8 mouse cellular contexts compared by ENCODE assay signal in the genomic region with DNA sequence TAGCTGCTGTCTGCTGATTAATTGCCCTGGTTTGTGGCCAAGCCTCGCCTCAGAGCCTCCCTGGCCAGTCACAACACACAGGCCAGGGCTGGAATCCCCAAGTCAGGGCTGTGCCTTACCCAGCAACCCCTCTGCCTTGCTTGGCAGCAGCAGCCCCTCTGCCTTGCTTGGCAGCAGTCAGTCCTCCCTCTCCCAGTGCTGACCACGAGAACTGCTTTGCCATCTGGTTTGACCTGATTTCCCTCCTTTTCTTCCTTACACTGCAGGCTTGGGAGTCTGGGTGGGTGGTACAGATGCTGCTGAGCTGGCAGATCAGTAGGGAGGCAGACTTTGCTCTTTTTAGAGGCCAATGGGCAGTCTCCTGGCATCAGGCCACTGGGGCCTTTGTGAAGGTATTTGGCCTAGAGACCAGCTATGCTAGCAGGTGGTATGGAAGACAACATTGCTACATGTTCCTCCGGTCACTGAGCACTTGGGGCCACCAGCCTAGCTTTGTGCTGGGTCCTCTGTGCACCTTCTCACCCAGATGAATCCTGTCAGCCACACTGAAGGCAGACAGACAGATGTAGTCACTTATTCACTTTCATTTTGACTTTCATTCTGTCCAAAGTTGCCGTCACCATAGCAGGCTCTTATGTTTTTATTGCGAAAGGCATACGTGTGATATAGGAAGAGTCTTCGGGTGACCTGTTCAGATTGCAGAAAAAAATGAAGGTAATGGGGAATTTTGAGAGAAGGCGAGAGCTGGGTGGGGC.
DNase-seq lines count a peak whose midpoint lies in the region; ATAC-seq and TF ChIP-seq lines count a peak whose summit lies in the region.

No protein-coding gene starts in this region.

- peak; percentile 62 for DNase-seq in gastrocnemius, adult 2 months
- no peak for DNase-seq in gastrocnemius, adult 18-20 months (ENCODE audit: low spot score)
- peak; percentile 55 for DNase-seq in A20 (ENCODE audit: low read depth, low spot score)
- peak; percentile 85 for DNase-seq in cerebellum, adult 9-10 months
- peak; percentile 60 for DNase-seq in heart, postnatal 4 days
- DNase-seq in left cerebral cortex, adult 2 months (ENCODE audit: extremely low spot score in 1 of 2, low spot score in 2 of 2), result peak; percentile 44 to 50
- no peak for DNase-seq in embryo, embryonic 10 days (ENCODE audit: low spot score)

- H3K4me3 ChIP-seq in gastrocnemius, adult 2 months, result peak overlapping the region; percentile 9
- H3K4me3 ChIP-seq in left cerebral cortex, adult 2 months, result no peak overlapping the region
- H3K4me3 ChIP-seq in midbrain, embryonic 16.5 days (ENCODE audit: low read depth, low read length), result no peak overlapping the region

- intact Hi-C loops in gastrocnemius, adult 2 months (cut with DNase I), result no loop called here
- intact Hi-C loops in left cerebral cortex, adult 2 months (cut with DNase I), result no loop called here

- no peaks in the 10 kb centered on the region for H3K4me1 ChIP-seq in midbrain, embryonic 16.5 days (ENCODE audit: control insufficient read depth, insufficient read depth, low read length)

- H3K36me3 ChIP-seq in midbrain, embryonic 16.5 days (ENCODE audit: control insufficient read depth, insufficient read depth, low read length), result no peaks in the 10 kb centered on the region

- no peak for TF ChIP-seq CTCF in gastrocnemius, adult 2 months (IDR thresholded peaks at IDR 0.05)
- no peak for TF ChIP-seq CTCF in left cerebral cortex, adult 2 months (IDR thresholded peaks at IDR 0.05)

- peak overlapping the region; percentile 82 for H3K27ac ChIP-seq in gastrocnemius, adult 2 months
- H3K27ac ChIP-seq in left cerebral cortex, adult 2 months, result peak overlapping the region; percentile 58
- H3K27ac ChIP-seq in midbrain, embryonic 16.5 days (ENCODE audit: low read length), result no peak overlapping the region

- peak; percentile 74; the same call in 1 of the 2 replicates for ATAC-seq in midbrain, embryonic 16.5 days

- no peak overlapping the region for H3K9ac ChIP-seq in midbrain, embryonic 16.5 days (ENCODE audit: low read depth, low read length)

- WGBS in midbrain, embryonic 16.5 days, result 86% methylated on average over 8 of the region's 8 CpGs

- no peaks in the 10 kb centered on the region for H3K27me3 ChIP-seq in midbrain, embryonic 16.5 days (ENCODE audit: control insufficient read depth, insufficient read depth, low read depth, low read length)

- no peaks in the 10 kb centered on the region for H3K9me3 ChIP-seq in midbrain, embryonic 16.5 days (replicated peaks; ENCODE audit: control insufficient read depth, low read length, poor library complexity, severe bottlenecking)

- no peak overlapping the region for H3K4me2 ChIP-seq in midbrain, embryonic 16.5 days (ENCODE audit: low read length)

Comparison
In these comparisons a context has a peak if more than half of its experiments do, and no peak if none do; other contexts are left out.
1. DNase-seq: peak in gastrocnemius, adult 2 months (single experiment), A20 (single experiment), cerebellum, adult 9-10 months (single experiment), heart, postnatal 4 days (single experiment) and left cerebral cortex, adult 2 months (2 of 2); none in gastrocnemius, adult 18-20 months (single experiment) and embryo, embryonic 10 days (single experiment).